Mouse (Mus musculus) olfactory bulb, adult 2 months (tissue): ENCODE results near the gene C2cd4c.

ENCODE experiments used
- CTCF ChIP-seq: fragments of 200-500 bp; IDR thresholded peaks from 2 replicates; pipeline ENCODE4 v1.5.1; 2012; ENCODE audit warnings: low read depth, mild to moderate bottlenecking, low read length, moderate library complexity; ENCODE audit not compliant: insufficient read depth
- POLR2A ChIP-seq: fragments of 200-500 bp; IDR thresholded peaks from 2 replicates; pipeline ENCODE4 v1.6.1; 2012; ENCODE audit warnings: mild to moderate bottlenecking, low read depth, low read length, moderate library complexity; ENCODE audit not compliant: insufficient read depth

- TF ChIP-seq POLR2A (no peak), CTCF (no peak)
Measured at GRCm38 (mm10) chr10:79606537-79606936, 7.3 kb downstream of the C2cd4c start.
